ENCODE assay signal across 9 mouse cellular contexts in genomic region chr8:70742981-70743655, GRCm38 (mm10). TPM values are rescaled to one million over a fixed set of nuclear protein-coding genes. Genes with fewer than 3 reads are reported as not detected.
A peak's percentile ranks its signal among the peaks of the same experiment; 100 is the strongest.
DNase-seq lines count a peak whose midpoint lies in the region; ATAC-seq lines count a peak whose summit lies in the region.
"Had no signal": no experiment of that assay in that cellular context is flagged by ENCODE, and none has a peak within 500 bp of the region (broad histone marks: within the 10 kb centered on the region; RNA-seq: fewer than 3 reads in every experiment).

No protein-coding gene starts in this region.

- H3K27me3 ChIP-seq in lung, embryonic 15.5 days = peaks cover 82% of the 10 kb centered on the region
- peaks cover 71% of the 10 kb centered on the region for H3K27me3 ChIP-seq in embryonic facial prominence, embryonic 14.5 days (replicated peaks; ENCODE audit: control insufficient read depth, insufficient read depth, low read length)
- peaks cover 85% of the 10 kb centered on the region for H3K27me3 ChIP-seq in megakaryocyte, embryonic 14.5 days (replicated peaks)

- 0 out of 2 replicates have a peak overlapping the region, but pooled peaks have one; percentile 27 for H3K4me3 ChIP-seq in lung, embryonic 15.5 days
- peak overlapping the region; percentile 36 for H3K4me3 ChIP-seq in embryonic facial prominence, embryonic 14.5 days (ENCODE audit: low read depth, low read length)
- peak overlapping the region; percentile 87 for H3K4me3 ChIP-seq in megakaryocyte, embryonic 14.5 days (replicated peaks)

- H3K4me2 ChIP-seq in lung, embryonic 15.5 days = peak overlapping the region; percentile 52
- peak overlapping the region; percentile 59 for H3K4me2 ChIP-seq in embryonic facial prominence, embryonic 14.5 days (ENCODE audit: low read depth, low read length)

- H3K27ac ChIP-seq in lung, embryonic 15.5 days = no peak overlapping the region
- H3K27ac ChIP-seq in embryonic facial prominence, embryonic 14.5 days (replicated peaks; ENCODE audit: low read depth, low read length) = no peak overlapping the region

- H3K4me1 ChIP-seq in lung, embryonic 15.5 days = peaks cover 15% of the 10 kb centered on the region
- 0 out of 2 replicates have a peak, but pooled peaks cover 3% of the 10 kb centered on the region for H3K4me1 ChIP-seq in embryonic facial prominence, embryonic 14.5 days (ENCODE audit: control insufficient read depth, insufficient read depth, low read length)
- H3K4me1 ChIP-seq in megakaryocyte, embryonic 14.5 days = peaks cover 29% of the 10 kb centered on the region

- no peak for ATAC-seq in lung, embryonic 15.5 days (ENCODE audit: borderline replicate concordance, extremely low read depth, low FRiP score, low TSS enrichment)
- no peak for ATAC-seq in embryonic facial prominence, embryonic 14.5 days (ENCODE audit: low read depth)

- DNase-seq in lung, postnatal 36 days = no peak
- no peak for DNase-seq in embryonic facial prominence, embryonic 14.5 days (ENCODE audit: low spot score)
- peak; percentile 53 for DNase-seq in induced T-regulatory cell, adult 2 months (ENCODE audit: low read depth)
- no peak for DNase-seq in c-Kit-positive CD71-positive TER-119-positive erythroid progenitor cells, embryonic 14.5 days (ENCODE audit: low spot score)
- DNase-seq in left cerebral cortex, adult 11 months (ENCODE audit: low spot score) = no peak
- DNase-seq in layer of hippocampus, postnatal 36 days = no peak

- no peaks in the 10 kb centered on the region for H3K9me3 ChIP-seq in lung, embryonic 15.5 days
- no peaks in the 10 kb centered on the region for H3K9me3 ChIP-seq in embryonic facial prominence, embryonic 14.5 days (ENCODE audit: control insufficient read depth, low read length)
- H3K9me3 ChIP-seq in megakaryocyte, embryonic 14.5 days = no peaks in the 10 kb centered on the region

- 4% methylated on average over 37 of the region's 38 CpGs for WGBS in lung, embryonic 15.5 days
- 3% methylated on average over 28 of the region's 38 CpGs for WGBS in embryonic facial prominence, embryonic 14.5 days

- no peaks in the 10 kb centered on the region for H3K36me3 ChIP-seq in lung, embryonic 15.5 days
- no peaks in the 10 kb centered on the region for H3K36me3 ChIP-seq in embryonic facial prominence, embryonic 14.5 days (ENCODE audit: control insufficient read depth, insufficient read depth, low read length)
- no peaks in the 10 kb centered on the region for H3K36me3 ChIP-seq in megakaryocyte, embryonic 14.5 days (replicated peaks; ENCODE audit: low read length)

- no peak overlapping the region for H3K9ac ChIP-seq in lung, embryonic 15.5 days
- H3K9ac ChIP-seq in embryonic facial prominence, embryonic 14.5 days (ENCODE audit: low read depth, low read length) = 0 out of 2 replicates have a peak overlapping the region, but pooled peaks have one; percentile 5

RNA-seq across cellular contexts. Expression of gene Rab3a, which starts 11.4 kb away (rescaled TPM):
- 12.8 and 12.9 TPM in 2 replicates for polyA plus RNA-seq in lung, embryonic 15.5 days (2015; fragmentation: Nextera tagmentation; extraction: Ambion mirVana)
- 36.3 and 39.0 TPM in 2 replicates for polyA plus RNA-seq in embryonic facial prominence, embryonic 14.5 days (2014; fragmentation: Nextera tagmentation; extraction: Ambion mirVana)
- polyA plus RNA-seq in megakaryocyte, embryonic 14.5 days (2012; ENCODE audit: insufficient read depth, low replicate concordance) = 7.8 and 38.4 TPM in 2 replicates
- total RNA-seq in layer of hippocampus, postnatal 36 days (2021) = 100 to 1,000 TPM; 729 to 765 TPM

RNA-seq across cellular contexts. Expression of gene Mpv17l2, which starts 17.6 kb away (rescaled TPM):
- polyA plus RNA-seq in lung, embryonic 15.5 days (2015; fragmentation: Nextera tagmentation; extraction: Ambion mirVana) = 35.4 and 36.2 TPM in 2 replicates
- 34.2 and 36.5 TPM in 2 replicates for polyA plus RNA-seq in embryonic facial prominence, embryonic 14.5 days (2014; fragmentation: Nextera tagmentation; extraction: Ambion mirVana)
- 99.7 and 186 TPM in 2 replicates for polyA plus RNA-seq in megakaryocyte, embryonic 14.5 days (2012; ENCODE audit: insufficient read depth, low replicate concordance)
- 10 to 100 TPM; 34.3 to 35.8 TPM for total RNA-seq in layer of hippocampus, postnatal 36 days (2021)

RNA-seq across cellular contexts. Expression of gene Pde4c, which starts 19.6 kb away (rescaled TPM):
- polyA plus RNA-seq in lung, embryonic 15.5 days (2015; fragmentation: Nextera tagmentation; extraction: Ambion mirVana) = 0.08 and 0.16 TPM in 2 replicates
- polyA plus RNA-seq in embryonic facial prominence, embryonic 14.5 days (2014; fragmentation: Nextera tagmentation; extraction: Ambion mirVana) = 0.16 and 0.22 TPM in 2 replicates
- polyA plus RNA-seq in megakaryocyte, embryonic 14.5 days (2012; ENCODE audit: insufficient read depth, low replicate concordance) = 0.03 TPM in 1 of 2 replicates, not detected in the other
- 1 to 10 TPM; 1.5 to 2.4 TPM for total RNA-seq in layer of hippocampus, postnatal 36 days (2021)

RNA-seq across cellular contexts. Expression of gene Gm3336, which starts 24.8 kb away (rescaled TPM):
- not detected in 2 replicates for polyA plus RNA-seq in lung, embryonic 15.5 days (2015; fragmentation: Nextera tagmentation; extraction: Ambion mirVana)
- polyA plus RNA-seq in embryonic facial prominence, embryonic 14.5 days (2014; fragmentation: Nextera tagmentation; extraction: Ambion mirVana) = not detected in 2 replicates
- 0.26 TPM in 1 of 2 replicates, not detected in the other for polyA plus RNA-seq in megakaryocyte, embryonic 14.5 days (2012; ENCODE audit: insufficient read depth, low replicate concordance)
- total RNA-seq in layer of hippocampus, postnatal 36 days (2021) = not detected
- total RNA-seq: left cerebral cortex, postnatal 10 days had no signal

RNA-seq across cellular contexts. Expression of gene Pik3r2, which starts 33.4 kb away (rescaled TPM):
- polyA plus RNA-seq in lung, embryonic 15.5 days (2015; fragmentation: Nextera tagmentation; extraction: Ambion mirVana) = 56.1 and 56.8 TPM in 2 replicates
- polyA plus RNA-seq in embryonic facial prominence, embryonic 14.5 days (2014; fragmentation: Nextera tagmentation; extraction: Ambion mirVana) = 61.5 and 70.3 TPM in 2 replicates
- 51.5 and 59.4 TPM in 2 replicates for polyA plus RNA-seq in megakaryocyte, embryonic 14.5 days (2012; ENCODE audit: insufficient read depth, low replicate concordance)
- 100 to 1,000 TPM; 153 to 158 TPM for total RNA-seq in layer of hippocampus, postnatal 36 days (2021)

Comparison
In these comparisons a context has a peak if more than half of its experiments do, and no peak if none do; other contexts are left out.
1. H3K4me3 ChIP-seq: peak in every context shown above with its lines; median percentile 87 in megakaryocyte, embryonic 14.5 days; 36 in embryonic facial prominence, embryonic 14.5 days; 27 in lung, embryonic 15.5 days.